Mouse (Mus musculus) gastrocnemius, adult 18-20 months (tissue): ENCODE measurements around the gene Snorc. TPM values are rescaled to one million over a fixed set of nuclear protein-coding genes. Genes with fewer than 3 reads are reported as not detected.
"Not testable (repeated sequence)": the region's sequence is repeated elsewhere in the genome, so short reads cannot be mapped to it uniquely, and the experiment has no call there.

ENCODE experiments used
- DNase-seq: peaks from one replicate; pipeline ENCODE4 v3.0.0; 2021; ENCODE audit warnings: low spot score
- long read RNA-seq, 2 experiments: library from polyadenylated mRNA; stranded (forward); transcript quantifications; one replicate each; pipeline ENCODE4 v2.0.0; 2021
- total RNA-seq, 2 experiments: library from RNA; stranded (reverse); gene quantifications; 2 replicates each; pipeline ENCODE4 v1.2.3; 2021

The Snorc gene
- total RNA-seq: not detected
- long read RNA-seq, experiment 1: 0 reads
- long read RNA-seq, experiment 2: 0 reads

GRCm38 (mm10) chr1:87469971-87470370 lies at the start of gene Snorc:
Gene Snorc (plus strand): TSS chr1:87470271.
- DNase-seq: not testable (repeated sequence)

GRCm38 (mm10) chr1:87435125-87435524 lies 34.9 kb upstream of the Snorc start:
- DNase-seq: no peak

DNA sequence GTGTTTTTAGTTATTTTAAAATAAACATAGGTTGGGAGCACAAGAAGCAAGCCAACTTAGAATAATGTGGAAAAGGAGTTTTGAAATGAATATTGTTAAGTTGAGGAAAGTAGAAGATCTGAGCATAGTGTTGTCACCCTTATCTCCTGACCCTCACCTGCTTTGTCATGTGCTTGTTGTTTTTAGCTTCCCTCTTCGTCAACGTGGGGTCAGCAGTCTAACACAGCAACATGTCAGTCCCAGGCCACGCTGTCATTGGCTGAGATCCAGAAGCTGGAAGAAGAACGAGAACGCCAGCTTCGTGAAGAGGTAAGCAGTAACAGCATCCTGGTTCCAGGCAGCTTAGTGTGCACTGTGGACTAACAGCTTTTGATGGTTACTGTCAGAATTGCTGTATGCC lies 33.5 kb upstream of the Snorc start:
- peak; percentile 3 for DNase-seq

GRCm38 (mm10) chr1:87447183-87448104 lies 22.6 kb upstream of the Snorc start:
- peak; percentile 36 for DNase-seq

- no peak for DNase-seq
Observed at GRCm38 (mm10) chr1:87449432-87449831, 20.6 kb upstream of the Snorc start.

GRCm38 (mm10) chr1:87456425-87456824 lies 13.6 kb upstream of the Snorc start:
- DNase-seq: no peak

- DNase-seq: no peak
Observed at GRCm38 (mm10) chr1:87458045-87458444, 12.0 kb upstream of the Snorc start.

GRCm38 (mm10) chr1:87459856-87460255 lies 10.2 kb upstream of the Snorc start:
- DNase-seq: not testable (repeated sequence)

DNA sequence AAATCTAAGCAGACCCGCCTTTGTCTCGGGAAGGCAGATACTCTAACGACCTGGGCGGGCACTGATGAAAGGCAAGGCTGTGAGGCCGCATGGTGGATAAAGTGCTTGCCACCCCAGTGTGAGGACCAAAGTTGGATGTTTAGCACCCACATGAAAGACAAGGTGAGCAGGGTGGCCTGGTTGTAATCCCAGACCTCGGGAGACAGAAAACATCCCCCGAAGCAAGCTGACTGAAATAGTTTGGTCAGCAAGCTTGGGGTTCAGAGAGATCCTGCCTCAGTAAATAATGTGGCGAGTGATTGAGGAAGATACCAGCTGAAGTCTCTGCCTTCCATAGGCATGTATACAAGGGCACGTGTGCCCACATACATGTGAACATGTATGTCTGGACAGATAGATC lies 2.6 kb upstream of the Snorc start:
- no peak for DNase-seq

- DNase-seq: no peak
Observed at GRCm38 (mm10) chr1:87468321-87468720, 1.8 kb upstream of the Snorc start.

DNA sequence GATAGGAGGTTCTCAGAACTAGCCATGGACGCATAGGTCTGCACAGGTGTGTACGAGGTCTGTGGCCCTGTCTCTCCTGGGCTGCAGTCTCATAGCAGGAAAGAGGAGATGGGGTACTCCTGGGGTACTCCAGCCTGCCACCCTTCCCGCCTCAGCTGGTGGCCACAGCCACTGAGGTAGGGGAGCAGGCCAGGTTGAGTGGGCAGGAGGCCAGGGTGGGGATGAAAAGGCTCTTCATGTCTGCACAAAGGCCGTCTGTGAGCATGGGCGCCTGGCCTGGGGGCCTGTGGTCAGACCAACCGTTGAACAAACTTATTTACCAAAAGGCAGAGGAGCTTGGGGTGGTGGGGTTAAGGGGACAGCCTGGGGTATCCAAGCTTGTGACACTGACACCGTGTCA lies 1.8 kb downstream of the Snorc start:
- no peak for DNase-seq

- peak; percentile 35 for DNase-seq
Observed at GRCm38 (mm10) chr1:87472576-87472975, 2.5 kb downstream of the Snorc start.

- DNase-seq: no peak
Observed at GRCm38 (mm10) chr1:87475076-87475895, 5.2 kb downstream of the Snorc start.

GRCm38 (mm10) chr1:87482546-87482945 lies 12.5 kb downstream of the Snorc start:
- DNase-seq: peak; percentile 24

- peak; percentile 45 for DNase-seq
Observed at GRCm38 (mm10) chr1:87486386-87486785, 16.3 kb downstream of the Snorc start.

DNA sequence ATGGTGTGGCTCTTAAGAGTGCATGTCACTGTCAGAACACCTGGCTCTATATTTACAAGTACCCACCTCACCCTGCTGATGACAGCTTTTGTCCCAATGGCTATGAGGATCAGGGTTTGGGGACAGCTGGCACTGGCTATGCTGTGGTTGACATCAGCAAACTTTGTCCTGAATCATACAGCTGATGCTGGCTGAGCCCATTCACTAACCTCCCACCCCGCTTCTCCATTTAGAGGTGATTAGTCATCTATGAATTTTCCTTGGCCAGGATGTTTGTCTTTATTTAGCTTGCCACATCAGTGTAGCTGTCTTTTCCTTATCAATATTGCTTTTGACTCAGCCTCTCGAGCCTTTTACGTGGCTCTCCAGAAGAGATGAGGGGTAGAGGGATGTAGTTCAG lies 22.2 kb downstream of the Snorc start:
- DNase-seq: no peak

- DNase-seq: no peak
Observed at GRCm38 (mm10) chr1:87493542-87493941, 23.5 kb downstream of the Snorc start.

- DNase-seq: no peak
Observed at GRCm38 (mm10) chr1:87505524-87505923, 35.5 kb downstream of the Snorc start.

DNA sequence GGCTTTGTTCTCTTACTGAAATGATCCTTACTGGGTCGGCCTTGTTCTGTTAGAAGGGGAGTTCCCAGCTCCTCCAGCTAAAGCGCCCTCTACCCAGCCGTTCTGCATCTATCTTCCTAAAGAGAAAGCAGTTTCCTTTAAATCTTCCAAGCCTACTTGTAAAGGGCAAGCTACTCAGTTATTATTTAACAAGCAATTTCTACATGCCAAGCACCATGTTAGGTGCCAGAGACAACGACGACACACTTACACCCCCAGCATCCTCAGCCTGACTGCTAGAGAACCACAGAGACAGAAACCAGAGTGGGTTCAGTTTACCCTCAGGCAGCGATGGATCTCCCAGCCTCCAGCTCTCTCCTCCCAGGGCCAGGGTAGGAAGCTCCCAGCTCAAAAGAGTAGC lies 37.8 kb downstream of the Snorc start:
- no peak for DNase-seq

DNA sequence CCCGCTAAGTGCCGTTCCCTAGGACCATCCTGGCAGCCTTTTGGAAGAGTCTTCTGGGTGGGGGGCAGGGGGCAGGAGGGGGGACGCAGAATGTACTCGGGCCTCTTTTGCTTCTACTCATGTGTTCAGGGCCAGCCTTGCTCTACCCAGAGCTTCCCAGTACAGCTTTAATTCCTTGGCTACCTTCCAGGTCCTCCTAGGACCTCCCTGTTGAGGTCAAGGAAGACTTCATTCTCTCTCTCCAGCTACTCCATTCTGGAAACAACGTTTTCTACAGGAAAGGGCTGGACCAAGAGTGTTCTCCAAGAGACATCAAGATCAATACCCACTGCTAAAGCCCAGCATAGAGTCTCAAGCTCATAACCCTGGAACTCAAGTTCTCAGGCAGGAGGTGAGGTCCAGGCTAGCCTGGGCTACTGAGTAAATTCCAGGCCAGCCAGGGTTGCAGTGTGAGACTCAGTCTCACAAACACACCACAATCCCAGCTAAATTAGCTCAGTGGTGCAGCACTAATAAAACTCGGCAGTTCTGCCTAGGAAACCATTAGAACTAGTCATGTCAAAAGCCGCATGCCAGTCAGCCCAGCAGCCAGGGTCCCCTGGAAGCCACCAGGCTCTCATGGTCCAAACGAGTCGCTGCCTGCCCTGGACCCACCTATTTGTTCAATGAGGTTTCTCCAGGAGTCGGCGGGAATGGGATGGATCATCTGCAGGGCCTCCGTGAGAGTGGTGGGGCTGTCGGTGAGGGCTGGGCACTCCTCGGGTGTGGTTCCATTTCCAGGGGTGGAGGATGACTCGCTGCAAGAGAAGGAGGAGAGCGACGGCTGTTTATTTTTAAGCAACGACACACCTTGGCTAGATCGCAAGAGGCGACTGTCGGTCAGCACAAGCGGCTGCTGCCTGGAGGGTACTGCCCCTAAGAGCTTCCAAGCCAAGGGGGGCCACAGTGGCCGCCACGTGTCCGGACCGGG lies 38.8 kb downstream of the Snorc start:
- DNase-seq: no peak

DNA sequence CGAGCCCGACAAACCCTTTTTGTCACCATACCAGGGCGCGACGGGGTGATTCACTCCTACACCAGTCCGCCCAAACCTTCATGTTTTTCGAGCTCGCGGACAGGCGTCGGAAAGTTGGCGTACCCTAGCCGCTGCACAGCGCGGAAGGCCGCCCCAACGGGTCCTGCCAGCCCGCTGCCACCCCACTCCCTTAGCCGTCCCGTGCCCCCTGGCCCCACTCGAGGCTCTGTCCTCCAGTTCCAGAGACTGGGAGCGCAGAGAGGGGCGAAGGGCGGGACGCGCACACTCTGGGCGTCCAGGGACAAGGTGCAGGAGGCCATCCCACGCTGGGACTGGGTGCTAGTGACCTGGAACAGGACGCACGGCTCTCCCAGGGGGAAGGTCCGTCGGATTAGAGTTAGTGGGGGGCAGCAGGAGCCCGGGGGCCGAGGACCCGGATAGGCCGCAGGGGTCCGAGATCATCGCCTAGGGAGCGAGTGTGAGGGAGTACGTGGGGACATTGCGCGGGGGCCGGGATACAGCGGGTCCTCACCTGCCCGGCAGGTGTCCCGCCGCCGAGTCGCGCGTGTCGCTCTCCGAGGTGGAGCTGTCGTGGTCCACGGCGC lies 39.6 kb downstream of the Snorc start, which contains the start of gene Neu2:
Gene Neu2, plus strand, starts transcription at position 329 of the 605 bp plus-strand sequence.
- DNase-seq: no peak
